In the genomic region with DNA sequence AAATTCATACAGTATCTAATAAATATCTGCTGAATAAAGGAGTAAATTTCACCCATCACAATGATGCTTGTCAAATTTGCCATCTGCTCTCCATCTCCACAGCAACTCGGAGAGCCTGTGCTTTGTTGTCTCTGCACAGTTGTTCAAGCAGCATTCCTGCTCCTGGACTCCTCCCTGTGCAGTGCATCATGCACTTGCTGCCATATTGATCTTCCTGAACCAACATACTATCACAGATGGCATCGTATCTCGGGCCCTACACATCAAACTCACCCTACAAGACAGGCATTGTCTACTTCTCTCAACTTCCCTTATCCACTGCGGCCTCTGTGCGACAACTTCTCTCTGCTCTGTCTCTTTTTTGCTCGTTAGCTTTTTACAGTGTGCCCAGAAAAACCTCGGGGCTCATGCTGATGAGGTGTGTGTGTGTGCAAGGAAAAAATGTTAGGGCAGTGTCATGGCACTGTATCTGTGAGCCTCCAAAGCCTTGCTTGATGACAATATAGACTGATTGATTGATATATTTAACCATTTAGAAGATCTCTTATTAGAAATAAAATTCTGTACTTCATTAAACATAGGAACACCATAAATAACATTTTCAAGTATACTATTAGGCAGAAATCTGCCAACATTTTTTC, we compare ENCODE assay signal across 15 mouse cellular contexts. TPM values are rescaled to one million over a fixed set of nuclear protein-coding genes. Genes with fewer than 3 reads are reported as not detected.
DNase-seq lines count a peak whose midpoint lies in the region; ATAC-seq lines count a peak whose summit lies in the region.
"Had no signal": no experiment of that assay in that cellular context is flagged by ENCODE, and none has a peak within 500 bp of the region (broad histone marks: within the 10 kb centered on the region; RNA-seq: fewer than 3 reads in every experiment).

No protein-coding gene starts in this region.

- ATAC-seq in hindbrain, embryonic 15.5 days (ENCODE audit: low FRiP score, low read depth), result peak; percentile 63
- peak; percentile 38 for ATAC-seq in midbrain, embryonic 13.5 days
- ATAC-seq: intestine, embryonic 16.5 days; Patski had no signal

- intact Hi-C loops in left cerebral cortex, postnatal 4 days (cut with DNase I), result no loop called here
- intact Hi-C loops in left cerebral cortex, postnatal 10 days (cut with DNase I), result no loop called here

- H3K4me2 ChIP-seq in hindbrain, embryonic 15.5 days, result no peak overlapping the region
- peak overlapping the region; percentile 15 for H3K4me2 ChIP-seq in midbrain, embryonic 13.5 days (replicated peaks)
- H3K4me2 ChIP-seq: embryonic facial prominence, embryonic 15.5 days; limb, embryonic 15.5 days had no signal

- H3K4me3 ChIP-seq in hindbrain, embryonic 15.5 days, result no peak overlapping the region
- H3K4me3 ChIP-seq in midbrain, embryonic 13.5 days (replicated peaks), result no peak overlapping the region
- H3K4me3 ChIP-seq: embryonic facial prominence, embryonic 15.5 days; limb, embryonic 15.5 days had no signal

- DNase-seq in left cerebral cortex, postnatal 4 days, result peak; percentile 12
- no peak for DNase-seq in left cerebral cortex, postnatal 10 days (ENCODE audit: extremely low spot score in 1 of 2, low spot score in 2 of 2)
- no peak for DNase-seq in gastrocnemius, adult 8-10 months (ENCODE audit: low spot score in 2 of 2)
- no peak for DNase-seq in urinary bladder, postnatal 25 days (ENCODE audit: low spot score)
- no peak for DNase-seq in thymus, postnatal 14 days
- DNase-seq in heart, adult 9 months (ENCODE audit: low spot score in 2 of 2), result no peak
- DNase-seq: adrenal gland, adult 8-10 months; cerebellum, adult 11 months; right cerebral cortex, postnatal 4 days had no signal

- peak overlapping the region; percentile 79 for H3K27ac ChIP-seq in hindbrain, embryonic 15.5 days (replicated peaks)
- peak overlapping the region; percentile 89 for H3K27ac ChIP-seq in midbrain, embryonic 13.5 days
- H3K27ac ChIP-seq: embryonic facial prominence, embryonic 15.5 days; limb, embryonic 15.5 days had no signal

- H3K27me3 ChIP-seq in hindbrain, embryonic 15.5 days, result no peaks in the 10 kb centered on the region
- no peaks in the 10 kb centered on the region for H3K27me3 ChIP-seq in midbrain, embryonic 13.5 days
- H3K27me3 ChIP-seq: embryonic facial prominence, embryonic 15.5 days; limb, embryonic 15.5 days; Patski had no signal

- no peaks in the 10 kb centered on the region for H3K9me3 ChIP-seq in hindbrain, embryonic 15.5 days
- no peaks in the 10 kb centered on the region for H3K9me3 ChIP-seq in midbrain, embryonic 13.5 days
- H3K9me3 ChIP-seq: embryonic facial prominence, embryonic 15.5 days; limb, embryonic 15.5 days had no signal

- peaks cover 33% of the 10 kb centered on the region for H3K4me1 ChIP-seq in hindbrain, embryonic 15.5 days (replicated peaks)
- H3K4me1 ChIP-seq in midbrain, embryonic 13.5 days (replicated peaks), result peaks cover 34% of the 10 kb centered on the region
- H3K4me1 ChIP-seq: embryonic facial prominence, embryonic 15.5 days had no signal

- H3K9ac ChIP-seq in hindbrain, embryonic 15.5 days, result 0 out of 2 replicates have a peak overlapping the region, but pooled peaks have one; percentile 26
- H3K9ac ChIP-seq in midbrain, embryonic 13.5 days (replicated peaks), result no peak overlapping the region; the same call in 1 of the 2 replicates
- H3K9ac ChIP-seq: embryonic facial prominence, embryonic 15.5 days; limb, embryonic 15.5 days had no signal

- WGBS in hindbrain, embryonic 15.5 days, result 27% methylated on average over 7 of the region's 7 CpGs
- WGBS in midbrain, embryonic 13.5 days, result 54% methylated on average over 7 of the region's 7 CpGs

- no peaks in the 10 kb centered on the region for H3K36me3 ChIP-seq in hindbrain, embryonic 15.5 days
- peaks cover 3% of the 10 kb centered on the region; the same call in 1 of the 2 replicates for H3K36me3 ChIP-seq in midbrain, embryonic 13.5 days
- H3K36me3 ChIP-seq: embryonic facial prominence, embryonic 15.5 days; limb, embryonic 15.5 days had no signal

RNA-seq across cellular contexts. Expression of gene Fam126a, which starts 11.7 kb away (rescaled TPM):
- total RNA-seq in left cerebral cortex, postnatal 4 days (2021), result 10 to 100 TPM; 62.8 to 73.1 TPM
- total RNA-seq in left cerebral cortex, postnatal 10 days (2021), result 10 to 100 TPM; 37.3 to 41.6 TPM
- polyA plus RNA-seq in hindbrain, embryonic 15.5 days (2015; fragmentation: Nextera tagmentation; extraction: Ambion mirVana), result 31.0 and 31.2 TPM in 2 replicates
- polyA plus RNA-seq in midbrain, embryonic 13.5 days (2015; fragmentation: Nextera tagmentation; extraction: Ambion mirVana), result 35.8 and 38.7 TPM in 2 replicates
- total RNA-seq in gastrocnemius, adult 8-10 months (2022), result 1 to 10 TPM; 4.1 to 5.9 (median 4.7) TPM

Comparison
In these comparisons a context has a peak if more than half of its experiments do, and no peak if none do; other contexts are left out.
1. RNA of gene Fam126a, which starts 11.7 kb away (total RNA-seq): 62.8 to 73.1 TPM in left cerebral cortex, postnatal 4 days and 37.3 to 41.6 TPM in left cerebral cortex, postnatal 10 days; 4.1 to 5.9 TPM in gastrocnemius, adult 8-10 months; every median in the first group is over 4 times any median in the second.